Mouse (Mus musculus) left cerebral cortex, adult 8-10 months (tissue): ENCODE results near the gene Vopp1. TPM values are rescaled to one million over a fixed set of nuclear protein-coding genes. Genes with fewer than 3 reads are reported as not detected.

Source experiments
- DNase-seq, 2 experiments: peaks; one replicate each; pipeline ENCODE4 v3.0.0; 2022; ENCODE audit warnings: low spot score in 2 of 2
- total RNA-seq, 4 experiments: library from RNA; stranded (reverse); gene quantifications; 2 replicates each; pipeline ENCODE4 v1.2.4; 2022

The Vopp1 gene
- total RNA-seq, 4 experiments from 2014 or later = 109 to 124 (median 114) TPM

GRCm38 (mm10) chr6:57702743-57703499 is 122.0 kb downstream of the Vopp1 start:
- peak; percentile 94 to 96 for DNase-seq

GRCm38 (mm10) chr6:57702376-57702742 is 122.6 kb downstream of the Vopp1 start, which contains the start of gene Lancl2:
TSS of gene Lancl2 (plus strand) at chr6:57702540.
- peak; percentile 47 to 48 for DNase-seq

- DNase-seq = no peak
These were observed 123.3 kb downstream of the Vopp1 start for GRCm38 (mm10) chr6:57701686-57702085.

- DNase-seq = no peak
These were observed 131.8 kb downstream of the Vopp1 start for GRCm38 (mm10) chr6:57693116-57693515.

- peak; percentile 70 to 81 for DNase-seq
These were observed 133.3 kb downstream of the Vopp1 start, which contains the start of gene Pyurf for GRCm38 (mm10) chr6:57691467-57692261. TSS of gene Pyurf (minus strand) at chr6:57692078.

- no peak for DNase-seq
These were observed 140.8 kb downstream of the Vopp1 start for GRCm38 (mm10) chr6:57684156-57684555.

Other genes with a start within 250 kb of the Vopp1 start
- gene Herc6, start 244.2 kb downstream of the Vopp1 start, total RNA-seq = 10 to 100 TPM; 12.5 to 17.2 (median 14.6) TPM
- gene Pyurf, start 133.1 kb downstream of the Vopp1 start, total RNA-seq = 10 to 100 TPM in 1 of 4 experiments, 1 to 10 TPM in 3; 8.6 to 10.2 (median 9.7) TPM
- 100 to 1,000 TPM in 2 of 4 experiments, 10 to 100 TPM in 2; 88.9 to 114 (median 97.6) TPM for gene Lancl2, start 122.6 kb downstream of the Vopp1 start, total RNA-seq
- gene Vmn1r21, start 25.2 kb upstream of the Vopp1 start, total RNA-seq = not detected
- gene Vmn1r22, start 82.9 kb upstream of the Vopp1 start, total RNA-seq = not detected
- gene Vmn1r23, start 101.7 kb upstream of the Vopp1 start, total RNA-seq = not detected
- not detected for gene Vmn1r24, start 136.3 kb upstream of the Vopp1 start, total RNA-seq
- not detected for gene Vmn1r25, start 155.7 kb upstream of the Vopp1 start, total RNA-seq
- not detected for gene Vmn1r26, start 190.0 kb upstream of the Vopp1 start, total RNA-seq